Mouse (Mus musculus) bone marrow, adult 2 months (tissue): ENCODE data around the gene Krt17. TPM values are rescaled to one million over a fixed set of nuclear protein-coding genes. Genes with fewer than 3 reads are reported as not detected.
"Not testable (repeated sequence)": the region's sequence is repeated elsewhere in the genome, so short reads cannot be mapped to it uniquely, and the experiment has no call there.

ENCODE experiments used
- H3K27ac ChIP-seq: fragments of 200-500 bp; 2 replicates; pipeline ENCODE4 v1.5.1; 2012; ENCODE audit warnings: low read depth, mild to moderate bottlenecking, control low read depth, inconsistent platforms, low read length; ENCODE audit not compliant: control insufficient read depth, poor library complexity, insufficient read depth
- H3K4me1 ChIP-seq: fragments of 200-500 bp; 2 replicates; pipeline ENCODE4 v1.6.1; 2011; ENCODE audit warnings: low read length; ENCODE audit not compliant: control insufficient read depth, insufficient read depth
- H3K4me3 ChIP-seq: fragments of 200-500 bp; replicated peaks from 2 replicates; pipeline ENCODE3; 2011; ENCODE audit warnings: mild to moderate bottlenecking, low read depth, low read length, control low read depth; ENCODE audit not compliant: control insufficient read depth
- CTCF ChIP-seq: fragments of 200-500 bp; IDR thresholded peaks from 2 replicates; pipeline ENCODE4 v1.5.1; 2011; ENCODE audit warnings: low read length, control low read depth; ENCODE audit not compliant: control insufficient read depth, insufficient read depth
- POLR2A ChIP-seq: fragments of 200-500 bp; IDR thresholded peaks from 2 replicates; pipeline ENCODE4 v1.6.1; 2011; ENCODE audit warnings: low read depth, mild to moderate bottlenecking, control low read depth, low read length, borderline replicate concordance; ENCODE audit not compliant: control insufficient read depth
- WGBS: fragments of 180-500 bp; shearing (Covaris S2); methylation state at CpG from one replicate; pipeline ENCODE4 v1.1.7; 2018; 5-methylcytosine and 5-hydroxymethylcytosine counted together
- polyA plus RNA-seq: library from polyadenylated mRNA; stranded (reverse); fragments of >200 nt; gene quantifications from 2 replicates; pipeline ENCODE4 v1.2.4, GENCODE M21; 2011; ENCODE audit warnings: low replicate concordance; ENCODE audit not compliant: missing spikeins, insufficient read depth, insufficient read length

Krt17 gene
- polyA plus RNA-seq, 1 experiment, result 2.1 TPM

- Histone ChIP-seq H3K4me3 (no peak overlapping the region), H3K27ac (no peak overlapping the region), H3K4me1 (no peaks in the 10 kb centered on the region)
- TF ChIP-seq CTCF, result no peak
- TF ChIP-seq POLR2A, result no peak
- 67% methylated on average over 1 of the region's 1 CpGs for WGBS
Measured at GRCm38 (mm10) chr11:100257967-100258366, 2.9 kb downstream of the Krt17 start.

GRCm38 (mm10) chr11:100255514-100255913, 5.3 kb downstream of the Krt17 start:
- no peak overlapping the region for H3K4me3 ChIP-seq
- H3K27ac ChIP-seq, result no peak overlapping the region
- no peaks in the 10 kb centered on the region for H3K4me1 ChIP-seq
- WGBS, result 86% methylated on average over 6 of the region's 6 CpGs
- no peak for TF ChIP-seq POLR2A
- TF ChIP-seq CTCF, result no peak

GRCm38 (mm10) chr11:100254360-100255090, 6.3 kb downstream of the Krt17 start:
- Histone ChIP-seq H3K4me3 (no peak overlapping the region), H3K4me1 (no peaks in the 10 kb centered on the region), H3K27ac (no peak overlapping the region)
- 64% methylated on average over 5 of the region's 5 CpGs for WGBS
- no peak for TF ChIP-seq CTCF
- no peak for TF ChIP-seq POLR2A

- TF ChIP-seq CTCF (no peak), POLR2A (no peak)
- Histone ChIP-seq H3K4me1 (no peaks in the 10 kb centered on the region), H3K27ac (no peak within 1 kb of the TSS), H3K4me3 (no peak within 1 kb of the TSS)
- WGBS, result 71% methylated on average over 7 of the region's 7 CpGs
Measured at GRCm38 (mm10) chr11:100248852-100249465, 11.9 kb downstream of the Krt17 start, which contains the start of gene Krt16. TSS of gene Krt16 (minus strand) at chr11:100248902.

GRCm38 (mm10) chr11:100246471-100246870, 14.4 kb downstream of the Krt17 start:
- 60% methylated on average over 7 of the region's 7 CpGs for WGBS
- not testable (repeated sequence) for H3K4me3 ChIP-seq, H3K27ac ChIP-seq, H3K4me1 ChIP-seq

- not testable (repeated sequence) for H3K27ac ChIP-seq, H3K4me3 ChIP-seq, H3K4me1 ChIP-seq
- 84% methylated on average over 4 of the region's 4 CpGs for WGBS
Measured at GRCm38 (mm10) chr11:100240272-100240671, 20.6 kb downstream of the Krt17 start.

- H3K27ac ChIP-seq, result no peak overlapping the region
- no peak for TF ChIP-seq CTCF
- TF ChIP-seq POLR2A, result no peak
- WGBS, result 60% methylated on average over 8 of the region's 8 CpGs
Measured at GRCm38 (mm10) chr11:100221741-100222140, 39.1 kb downstream of the Krt17 start.

GRCm38 (mm10) chr11:100219304-100219703, 41.5 kb downstream of the Krt17 start:
- Histone ChIP-seq H3K27ac (no peak overlapping the region), H3K4me3 (no peak overlapping the region), H3K4me1 (no peaks in the 10 kb centered on the region)
- TF ChIP-seq CTCF (no peak), POLR2A (no peak)
- WGBS, result 55% methylated on average over 4 of the region's 4 CpGs

More at GRCm38 (mm10) chr11:100221741-100222140, 39.1 kb downstream of the Krt17 start:
- no peaks in the 10 kb centered on the region for H3K4me1 ChIP-seq
- no peak overlapping the region for H3K4me3 ChIP-seq

- Histone ChIP-seq H3K4me3 (no peak overlapping the region), H3K4me1 (no peaks in the 10 kb centered on the region), H3K27ac (no peak overlapping the region)
- TF ChIP-seq POLR2A (no peak), CTCF (no peak)
- WGBS, result 38% methylated on average over 6 of the region's 6 CpGs
Measured at GRCm38 (mm10) chr11:100208542-100208941, 52.3 kb downstream of the Krt17 start.
